Mouse (Mus musculus): Measurements from ENCODE around the gene Baat. TPM values are rescaled to one million over a fixed set of nuclear protein-coding genes. Genes with fewer than 3 reads are reported as not detected.

The Baat gene
- polyA plus RNA-seq, 1 experiment from 2014 or later = 0.10 TPM

DNA sequence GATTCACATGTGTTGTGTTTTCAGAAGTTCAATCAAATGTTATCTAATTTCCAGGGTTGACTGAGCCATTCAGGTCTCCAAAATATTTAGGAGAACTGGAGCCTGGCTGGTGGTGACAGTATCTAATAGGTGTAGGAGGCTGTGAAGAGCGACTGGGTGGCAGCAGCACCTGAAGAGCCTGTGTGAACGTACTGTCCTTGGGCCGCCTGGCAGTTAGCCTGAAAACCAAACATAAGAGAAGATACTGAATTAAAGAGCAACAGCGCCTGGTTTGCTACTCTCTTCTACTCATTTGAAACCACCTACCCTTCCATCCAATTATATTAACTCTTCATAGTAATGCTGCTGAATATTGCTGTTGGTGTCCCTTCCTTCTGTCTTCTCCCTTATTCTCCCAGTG lies 30.3 kb upstream of the Baat start:
- 78% methylated on average over 4 of the region's 4 CpGs for WGBS (ENCODE audit: insufficient replicate concordance)

DNA sequence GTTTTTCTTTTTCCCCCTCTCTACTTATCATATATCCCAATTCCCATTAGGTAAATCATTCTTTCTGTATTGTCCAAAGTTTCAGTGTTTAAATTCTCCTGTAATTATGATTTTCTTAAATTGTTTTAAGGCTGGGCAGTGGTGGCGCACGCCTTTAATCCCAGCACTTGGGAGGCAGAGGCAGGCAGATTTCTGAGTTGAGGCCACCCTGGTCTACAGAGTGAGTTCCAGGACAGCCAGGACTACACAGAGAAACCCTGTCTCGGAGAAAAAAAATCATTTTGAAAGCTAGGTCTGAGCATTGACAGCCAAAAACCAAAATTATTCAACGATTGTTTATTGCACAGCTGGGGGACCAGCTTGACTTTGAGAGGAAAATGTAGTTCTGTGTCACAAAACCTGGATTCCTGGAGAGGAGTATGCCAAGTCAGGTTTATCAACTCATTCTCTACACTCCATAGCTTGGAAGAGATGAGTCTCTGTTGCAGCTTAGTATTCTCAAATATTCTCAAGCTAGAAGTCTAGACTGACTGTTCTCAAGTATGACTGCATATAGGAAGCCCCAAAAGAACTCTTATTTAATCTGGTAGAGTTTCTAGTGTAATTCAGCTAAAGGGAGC lies 29.4 kb upstream of the Baat start:
- Histone ChIP-seq H3K4me3 (ENCODE audit: low read depth, low read length) (no peak overlapping the region), H3K36me3 (ENCODE audit: control insufficient read depth, insufficient read depth, low read length) (peaks cover 5% of the 10 kb centered on the region; the same call in 1 of the 2 replicates), H3K4me2 (no peak overlapping the region), H3K4me1 (ENCODE audit: control insufficient read depth, insufficient read depth, low read length) (no peaks in the 10 kb centered on the region), H3K27ac (ENCODE audit: low read depth, low read length) (no peak overlapping the region), H3K9ac (ENCODE audit: low read depth, low read length) (no peak overlapping the region), H3K27me3 (ENCODE audit: control insufficient read depth, insufficient read depth, low read length) (no peaks in the 10 kb centered on the region), H3K9me3 (replicated peaks; ENCODE audit: control insufficient read depth, low read length) (no peaks in the 10 kb centered on the region; the same call in 1 of the 2 replicates)
- no peak for ATAC-seq (replicated peaks; ENCODE audit: insufficient number of reproducible peaks, low FRiP score, low TSS enrichment)
- 87% methylated on average over 4 of the region's 4 CpGs for WGBS (ENCODE audit: insufficient replicate concordance)

More for the DNA sequence above, 30.3 kb upstream of the Baat start:
- Histone ChIP-seq H3K4me1 (ENCODE audit: control insufficient read depth, insufficient read depth, low read length) (no peaks in the 10 kb centered on the region), H3K9ac (ENCODE audit: low read depth, low read length) (no peak overlapping the region), H3K4me3 (ENCODE audit: low read depth, low read length) (no peak overlapping the region), H3K9me3 (replicated peaks; ENCODE audit: control insufficient read depth, low read length) (no peaks in the 10 kb centered on the region), H3K4me2 (no peak overlapping the region), H3K27ac (ENCODE audit: low read depth, low read length) (no peak overlapping the region), H3K36me3 (ENCODE audit: control insufficient read depth, insufficient read depth, low read length) (peaks cover 2% of the 10 kb centered on the region; the same call in 1 of the 2 replicates), H3K27me3 (ENCODE audit: control insufficient read depth, insufficient read depth, low read length) (no peaks in the 10 kb centered on the region)
- ATAC-seq (replicated peaks; ENCODE audit: insufficient number of reproducible peaks, low FRiP score, low TSS enrichment) = no peak

DNA sequence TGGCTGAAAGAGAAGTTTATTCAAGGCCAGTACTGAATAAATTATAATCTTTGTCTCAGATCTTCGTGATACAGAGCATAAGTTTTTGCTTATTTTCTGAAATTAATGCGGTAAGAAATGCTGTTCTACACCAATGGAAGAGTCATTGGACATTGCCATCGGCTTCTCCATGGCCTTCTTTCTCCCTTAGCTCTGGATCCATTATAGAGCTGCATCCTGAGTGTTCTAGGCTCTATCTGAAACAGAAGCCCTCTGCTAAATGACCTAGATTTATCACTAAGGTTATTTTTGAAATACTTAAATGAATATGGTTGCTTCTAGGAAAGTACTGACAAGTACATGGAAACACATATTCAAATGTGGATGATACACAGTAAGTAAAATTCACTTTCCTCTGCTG lies 28.7 kb upstream of the Baat start:
- Histone ChIP-seq H3K9me3 (replicated peaks; ENCODE audit: control insufficient read depth, low read length) (peaks cover 5% of the 10 kb centered on the region), H3K4me2 (no peak overlapping the region), H3K36me3 (ENCODE audit: control insufficient read depth, insufficient read depth, low read length) (peaks cover 12% of the 10 kb centered on the region), H3K27me3 (ENCODE audit: control insufficient read depth, insufficient read depth, low read length) (no peaks in the 10 kb centered on the region), H3K4me1 (ENCODE audit: control insufficient read depth, insufficient read depth, low read length) (no peaks in the 10 kb centered on the region), H3K9ac (ENCODE audit: low read depth, low read length) (no peak overlapping the region), H3K4me3 (ENCODE audit: low read depth, low read length) (no peak overlapping the region), H3K27ac (ENCODE audit: low read depth, low read length) (no peak overlapping the region)
- ATAC-seq (replicated peaks; ENCODE audit: insufficient number of reproducible peaks, low FRiP score, low TSS enrichment) = no peak
- 79% methylated on average over 3 of the region's 3 CpGs for WGBS (ENCODE audit: insufficient replicate concordance)

DNA sequence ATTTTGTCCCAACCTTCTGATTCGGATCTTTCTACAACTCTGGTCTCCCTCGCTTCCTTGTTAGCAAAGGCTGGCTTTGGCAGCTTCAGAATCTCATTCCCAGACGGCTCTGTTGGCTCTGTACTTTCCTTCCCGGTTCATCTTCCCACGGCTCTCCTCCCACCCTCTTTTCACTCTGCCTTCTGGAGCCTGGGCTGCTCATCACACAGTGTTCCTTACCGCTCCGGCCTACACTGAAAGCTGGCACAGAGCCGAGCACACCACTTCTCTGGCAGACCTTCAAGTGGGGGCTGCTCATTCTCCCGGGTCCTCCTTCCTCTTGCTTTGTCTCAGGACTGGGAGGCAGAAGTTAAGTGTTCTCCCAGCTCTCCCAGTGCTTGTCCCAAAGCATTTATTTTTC lies 16.2 kb upstream of the Baat start:
- no peak overlapping the region for H3K4me3 ChIP-seq (ENCODE audit: low read depth, low read length)
- no peak overlapping the region for H3K9ac ChIP-seq (ENCODE audit: low read depth, low read length)
- H3K9me3 ChIP-seq (replicated peaks; ENCODE audit: control insufficient read depth, low read length) = no peaks in the 10 kb centered on the region
- WGBS (ENCODE audit: insufficient replicate concordance) = 80% methylated on average over 9 of the region's 9 CpGs
- no peak overlapping the region for H3K4me2 ChIP-seq
- 0 out of 2 replicates have a peak, but pooled peaks cover 5% of the 10 kb centered on the region for H3K4me1 ChIP-seq (ENCODE audit: control insufficient read depth, insufficient read depth, low read length)
- ATAC-seq (replicated peaks; ENCODE audit: insufficient number of reproducible peaks, low FRiP score, low TSS enrichment) = no peak
- no peaks in the 10 kb centered on the region for H3K27me3 ChIP-seq (ENCODE audit: control insufficient read depth, insufficient read depth, low read length)
- no peaks in the 10 kb centered on the region; the same call in 1 of the 2 replicates for H3K36me3 ChIP-seq (ENCODE audit: control insufficient read depth, insufficient read depth, low read length)
- H3K27ac ChIP-seq (ENCODE audit: low read depth, low read length) = no peak overlapping the region

DNA sequence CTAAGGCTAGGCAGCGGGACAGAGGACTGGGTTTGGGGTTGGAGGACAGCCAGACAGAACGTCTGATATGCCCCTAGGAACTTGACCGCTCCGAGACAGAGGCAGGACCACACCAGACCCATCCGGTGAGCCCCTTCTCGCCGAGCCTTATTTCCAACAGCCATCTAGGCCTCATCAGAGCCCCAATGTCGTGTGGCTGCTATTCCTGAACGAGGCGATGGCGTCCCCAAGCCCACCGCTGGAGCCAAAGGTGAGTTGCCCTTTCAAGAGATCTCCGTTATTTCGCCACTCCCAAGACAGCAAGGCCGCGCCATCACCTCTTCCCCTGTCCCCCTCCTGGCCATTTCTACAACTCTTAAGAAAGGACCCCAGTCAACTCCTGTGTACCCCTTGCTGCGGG lies 15.0 kb upstream of the Baat start:
- Histone ChIP-seq H3K9me3 (replicated peaks; ENCODE audit: control insufficient read depth, low read length) (no peaks in the 10 kb centered on the region), H3K27me3 (ENCODE audit: control insufficient read depth, insufficient read depth, low read length) (no peaks in the 10 kb centered on the region), H3K4me2 (peak overlapping the region; percentile 78), H3K27ac (ENCODE audit: low read depth, low read length) (no peak overlapping the region), H3K9ac (ENCODE audit: low read depth, low read length) (peak overlapping the region; percentile 81), H3K36me3 (ENCODE audit: control insufficient read depth, insufficient read depth, low read length) (no peaks in the 10 kb centered on the region; the same call in 1 of the 2 replicates), H3K4me3 (ENCODE audit: low read depth, low read length) (peak overlapping the region; percentile 73), H3K4me1 (ENCODE audit: control insufficient read depth, insufficient read depth, low read length) (0 out of 2 replicates have a peak, but pooled peaks cover 5% of the 10 kb centered on the region)
- 1% methylated on average over 17 of the region's 17 CpGs for WGBS (ENCODE audit: insufficient replicate concordance)
- ATAC-seq (replicated peaks; ENCODE audit: insufficient number of reproducible peaks, low FRiP score, low TSS enrichment) = peak; percentile 41

DNA sequence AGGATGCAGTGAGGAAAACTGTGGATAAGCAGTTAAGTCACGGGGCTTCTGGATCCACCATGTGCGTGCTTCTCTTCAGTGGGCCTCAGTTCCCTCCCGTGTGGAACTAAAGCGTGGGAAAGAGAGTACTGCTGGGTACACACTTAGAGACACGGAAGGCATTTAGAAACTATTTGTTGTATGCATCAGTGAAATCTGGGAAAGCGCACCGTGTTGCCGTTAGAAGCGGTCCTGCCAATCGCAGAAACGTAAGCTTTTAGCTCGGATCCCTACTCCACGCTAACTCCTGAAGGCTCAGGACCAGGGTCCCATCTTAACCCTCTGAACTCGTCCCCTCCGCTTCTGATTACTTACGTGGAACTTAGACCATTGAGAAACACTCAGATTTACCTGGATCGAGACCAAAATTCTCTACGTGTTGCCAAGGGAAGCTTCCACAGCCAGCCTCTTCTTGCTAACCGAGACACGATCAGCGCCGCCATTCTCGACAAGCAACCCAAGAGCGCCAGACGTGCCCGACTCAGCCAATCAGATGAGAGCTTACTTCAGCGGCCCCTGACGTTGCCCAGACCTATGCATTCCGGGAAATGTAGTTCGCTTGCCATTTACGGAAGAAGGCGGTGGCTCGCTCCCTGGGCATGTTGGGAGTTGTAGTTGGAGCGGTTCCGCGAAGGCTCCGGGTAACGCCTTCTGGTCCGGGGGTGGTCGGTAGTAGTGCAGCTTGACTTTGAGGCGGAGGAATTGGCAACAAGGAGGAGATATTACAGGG lies 14.4 kb upstream of the Baat start, which contains the start of the genes Mrpl50 and Zfp189:
Mrpl50 (minus strand) TSS at position 522 of the 769 bp plus-strand sequence.
Zfp189 (plus strand) TSS at position 605 of the 769 bp plus-strand sequence.
- peak; percentile 99 for ATAC-seq (replicated peaks; ENCODE audit: insufficient number of reproducible peaks, low FRiP score, low TSS enrichment)
- Histone ChIP-seq H3K4me1 (ENCODE audit: control insufficient read depth, insufficient read depth, low read length) (0 out of 2 replicates have a peak, but pooled peaks cover 5% of the 10 kb centered on the region), H3K27ac (ENCODE audit: low read depth, low read length) (no peak within 1 kb of the TSS)

DNA sequence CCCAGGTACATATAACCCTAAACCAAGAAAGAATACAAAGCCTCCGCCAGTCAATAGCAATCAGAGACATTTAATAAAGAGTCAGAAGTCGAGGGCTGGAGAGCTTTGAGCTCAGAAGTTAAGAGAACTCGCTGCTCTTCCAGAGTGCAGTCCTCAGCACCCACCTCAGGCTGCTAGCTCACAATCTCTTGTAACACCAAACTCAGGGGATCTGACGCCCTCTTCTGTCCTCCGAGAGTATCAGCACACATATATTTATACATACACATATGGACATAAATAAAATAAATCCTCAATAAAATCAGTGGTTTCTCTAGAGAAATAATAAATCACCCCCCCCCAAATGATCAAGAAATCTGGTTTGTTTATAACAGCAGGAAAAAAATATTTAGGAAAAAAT lies 13.1 kb upstream of the Baat start:
- no peak overlapping the region for H3K27ac ChIP-seq (ENCODE audit: low read depth, low read length)
- ATAC-seq (replicated peaks; ENCODE audit: insufficient number of reproducible peaks, low FRiP score, low TSS enrichment) = no peak
- no peak overlapping the region for H3K9ac ChIP-seq (ENCODE audit: low read depth, low read length)
- 0 out of 2 replicates have a peak, but pooled peaks cover 5% of the 10 kb centered on the region for H3K4me1 ChIP-seq (ENCODE audit: control insufficient read depth, insufficient read depth, low read length)
- no peaks in the 10 kb centered on the region for H3K9me3 ChIP-seq (replicated peaks; ENCODE audit: control insufficient read depth, low read length)
- no peaks in the 10 kb centered on the region for H3K27me3 ChIP-seq (ENCODE audit: control insufficient read depth, insufficient read depth, low read length)
- H3K4me2 ChIP-seq = peak overlapping the region; percentile 32
- no peaks in the 10 kb centered on the region; the same call in 1 of the 2 replicates for H3K36me3 ChIP-seq (ENCODE audit: control insufficient read depth, insufficient read depth, low read length)
- H3K4me3 ChIP-seq (ENCODE audit: low read depth, low read length) = no peak overlapping the region
- WGBS (ENCODE audit: insufficient replicate concordance) = 75% methylated on average over 5 of the region's 5 CpGs

More for the DNA sequence above, 14.4 kb upstream of the Baat start, which contains the start of the genes Mrpl50 and Zfp189:
- no peaks in the 10 kb centered on the region; the same call in 1 of the 2 replicates for H3K36me3 ChIP-seq (ENCODE audit: control insufficient read depth, insufficient read depth, low read length)
- no peaks in the 10 kb centered on the region for H3K27me3 ChIP-seq (ENCODE audit: control insufficient read depth, insufficient read depth, low read length)
- peak within 1 kb of the TSS; percentile 78 for H3K4me2 ChIP-seq
- peak within 1 kb of the TSS; percentile 73 for H3K4me3 ChIP-seq (ENCODE audit: low read depth, low read length)
- no peaks in the 10 kb centered on the region for H3K9me3 ChIP-seq (replicated peaks; ENCODE audit: control insufficient read depth, low read length)
- under 1% methylated on average over 41 of the region's 41 CpGs for WGBS (ENCODE audit: insufficient replicate concordance)
- peak within 1 kb of the TSS; percentile 81 for H3K9ac ChIP-seq (ENCODE audit: low read depth, low read length)

DNA sequence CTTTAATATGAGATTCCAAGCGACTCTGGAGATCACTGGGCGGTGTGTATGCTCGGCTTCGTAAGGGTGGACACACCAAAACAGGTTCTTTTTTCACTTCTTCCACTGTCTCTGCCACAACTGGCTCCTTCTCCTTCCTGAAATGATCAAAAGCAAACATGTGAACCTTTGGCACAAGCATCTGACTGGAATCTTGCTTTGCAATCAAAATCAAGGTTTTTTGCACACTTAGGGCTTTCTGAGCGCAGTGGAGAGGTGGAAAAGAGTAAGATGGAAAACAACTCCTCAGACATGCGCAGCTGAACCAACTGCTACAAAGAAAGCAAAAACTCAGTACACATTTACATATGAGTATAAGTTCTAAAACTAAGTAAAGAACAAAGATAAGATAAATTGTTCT lies 8.1 kb upstream of the Baat start:
- Histone ChIP-seq H3K9me3 (replicated peaks; ENCODE audit: control insufficient read depth, low read length) (no peaks in the 10 kb centered on the region), H3K27ac (ENCODE audit: low read depth, low read length) (no peak overlapping the region), H3K4me1 (ENCODE audit: control insufficient read depth, insufficient read depth, low read length) (no peaks in the 10 kb centered on the region), H3K4me2 (no peak overlapping the region), H3K27me3 (ENCODE audit: control insufficient read depth, insufficient read depth, low read length) (no peaks in the 10 kb centered on the region), H3K9ac (ENCODE audit: low read depth, low read length) (no peak overlapping the region), H3K4me3 (ENCODE audit: low read depth, low read length) (no peak overlapping the region), H3K36me3 (ENCODE audit: control insufficient read depth, insufficient read depth, low read length) (peaks cover 9% of the 10 kb centered on the region; the same call in 1 of the 2 replicates)
- no peak for ATAC-seq (replicated peaks; ENCODE audit: insufficient number of reproducible peaks, low FRiP score, low TSS enrichment)
- 94% methylated on average over 6 of the region's 6 CpGs for WGBS (ENCODE audit: insufficient replicate concordance)

Measured in heart, embryonic 11.5 days (tissue).